Mouse (Mus musculus) cerebellum, adult 2 months (tissue): ENCODE results near the gene 5031410I06Rik.

Source experiments
- CTCF ChIP-seq: fragments of 200-500 bp; IDR thresholded peaks from 2 replicates; pipeline ENCODE4 v1.5.1; 2011; ENCODE audit warnings: low read depth, mild to moderate bottlenecking, control low read depth, low read length, moderate library complexity, borderline replicate concordance; ENCODE audit not compliant: insufficient read depth
- POLR2A ChIP-seq: fragments of 200-500 bp; IDR thresholded peaks from 2 replicates; pipeline ENCODE4 v1.6.1; 2011; ENCODE audit warnings: low read length, control low read depth, borderline replicate concordance; ENCODE audit not compliant: insufficient read depth

- TF ChIP-seq CTCF (no peak), POLR2A (no peak)
Observed at GRCm38 (mm10) chr5:26070716-26071115, 34.4 kb downstream of the 5031410I06Rik start.
